Mouse (Mus musculus) heart, embryonic 14.5 days (tissue): Measurements from ENCODE around the gene Eno2. TPM values are rescaled to one million over a fixed set of nuclear protein-coding genes. Genes with fewer than 3 reads are reported as not detected.

ENCODE experiments used
- ATAC-seq: fragments of 200-750 bp; cut with Nextera tagmentation; 2 replicates; pipeline ENCODE4 v1.8.0; 2017; ENCODE audit warnings: low read depth, moderate TSS enrichment; ENCODE audit not compliant: insufficient number of reproducible peaks, insufficient read depth, low FRiP score
- H3K27ac ChIP-seq, 2 experiments: fragments of 200-500 bp in 1 of 2; fragments of 300-500 bp in 1 of 2; sonication (generic) in 1 of 2; replicated peaks in 1 of 2; 2 replicates each; pipeline ENCODE4 v1.5.1; 2012 to 2014; ENCODE audit warnings: low read depth in 2 of 2, low read length in 2 of 2, control low read depth in 1 of 2, mild to moderate bottlenecking in 1 of 2, mixed read lengths in 1 of 2; ENCODE audit not compliant: control insufficient read depth in 1 of 2, insufficient read depth in 1 of 2
- H3K27me3 ChIP-seq: fragments of 300-500 bp; sonication (generic); 2 replicates; pipeline ENCODE4 v1.6.1; 2014; ENCODE audit warnings: mild to moderate bottlenecking, low read length, control low read depth; ENCODE audit not compliant: control insufficient read depth, insufficient read depth
- H3K36me3 ChIP-seq: fragments of 300-500 bp; sonication (generic); 2 replicates; pipeline ENCODE4 v1.6.1; 2014; ENCODE audit warnings: mild to moderate bottlenecking, control low read depth, low read length, mixed read lengths; ENCODE audit not compliant: control insufficient read depth, insufficient read depth
- H3K4me1 ChIP-seq, 2 experiments: fragments of 200-500 bp in 1 of 2; fragments of 300-500 bp in 1 of 2; sonication (generic) in 1 of 2; 2 replicates each; pipeline ENCODE4 v1.6.1; 2012 to 2014; ENCODE audit warnings: low read length in 2 of 2, control low read depth in 1 of 2, mixed read lengths in 1 of 2; ENCODE audit not compliant: control insufficient read depth in 2 of 2, insufficient read depth in 2 of 2
- H3K4me2 ChIP-seq: fragments of 300-500 bp; sonication (generic); 2 replicates; pipeline ENCODE4 v1.6.1; 2014; ENCODE audit warnings: mild to moderate bottlenecking, low read length
- H3K4me3 ChIP-seq, 2 experiments: fragments of 200-500 bp in 1 of 2; fragments of 300-500 bp in 1 of 2; sonication (generic) in 1 of 2; 2 replicates each; pipeline ENCODE4 v1.5.1; 2012 to 2014; ENCODE audit warnings: low read length in 2 of 2, mild to moderate bottlenecking in 2 of 2, control low read depth in 1 of 2, low read depth in 1 of 2, moderate library complexity in 1 of 2; ENCODE audit not compliant: control insufficient read depth in 1 of 2, insufficient read depth in 1 of 2
- H3K9ac ChIP-seq: fragments of 300-500 bp; sonication (generic); 2 replicates; pipeline ENCODE4 v1.6.1; 2014; ENCODE audit warnings: mild to moderate bottlenecking, low read length
- H3K9me3 ChIP-seq: fragments of 300-500 bp; sonication (generic); 2 replicates; pipeline ENCODE4 v1.6.1; 2016; ENCODE audit warnings: low read length, control low read depth; ENCODE audit not compliant: control insufficient read depth
- WGBS: fragments of 180-500 bp; shearing (Covaris S2); extraction: QIAGEN DNeasy Blood & Tissue Kit; methylation state at CpG from one replicate; pipeline ENCODE4 v1.1.7; 2014; 5-methylcytosine and 5-hydroxymethylcytosine counted together
- polyA plus RNA-seq: library from polyadenylated mRNA; unstranded; fragments of >200 nt; fragmentation: Nextera tagmentation; extraction: Ambion mirVana; gene quantifications from 2 replicates; pipeline ENCODE4 v1.2.1, GENCODE M21; 2014

Gene Eno2
- polyA plus RNA-seq, 1 experiment from 2014 or later = 4.2 TPM

DNA sequence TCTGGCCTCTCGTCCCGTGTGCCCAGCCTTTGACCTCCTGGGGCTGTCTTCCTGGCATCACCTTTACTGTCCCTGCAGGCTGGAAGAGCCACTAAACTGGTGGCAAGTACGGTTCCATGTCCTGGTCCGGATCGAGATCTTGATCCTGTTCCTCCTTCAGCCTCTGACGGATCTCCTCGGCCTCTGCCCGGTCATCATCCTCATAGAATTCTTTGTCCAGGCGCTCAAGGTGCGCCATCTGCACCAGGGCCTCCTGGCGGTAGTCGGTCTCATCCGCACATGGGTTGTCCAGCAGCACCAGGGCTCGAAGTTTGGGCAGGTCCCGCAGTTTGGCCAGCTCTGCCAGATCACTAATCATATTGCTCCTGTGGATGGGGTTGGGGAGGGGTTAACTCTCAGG, 1.0 kb upstream of the Eno2 start:
- peaks cover 4% of the 10 kb centered on the region; the same call in 1 of the 2 replicates for H3K27me3 ChIP-seq
- H3K27ac ChIP-seq = no peak overlapping the region
- no peaks in the 10 kb centered on the region for H3K36me3 ChIP-seq
- H3K9ac ChIP-seq = no peak overlapping the region
- ATAC-seq = no peak
- 75% methylated on average over 15 of the region's 15 CpGs for WGBS
- H3K4me2 ChIP-seq = no peak overlapping the region
- no peak overlapping the region for H3K4me3 ChIP-seq
- no peaks in the 10 kb centered on the region for H3K9me3 ChIP-seq
- peaks cover 21 to 24% of the 10 kb centered on the region in 2 experiments for H3K4me1 ChIP-seq

DNA sequence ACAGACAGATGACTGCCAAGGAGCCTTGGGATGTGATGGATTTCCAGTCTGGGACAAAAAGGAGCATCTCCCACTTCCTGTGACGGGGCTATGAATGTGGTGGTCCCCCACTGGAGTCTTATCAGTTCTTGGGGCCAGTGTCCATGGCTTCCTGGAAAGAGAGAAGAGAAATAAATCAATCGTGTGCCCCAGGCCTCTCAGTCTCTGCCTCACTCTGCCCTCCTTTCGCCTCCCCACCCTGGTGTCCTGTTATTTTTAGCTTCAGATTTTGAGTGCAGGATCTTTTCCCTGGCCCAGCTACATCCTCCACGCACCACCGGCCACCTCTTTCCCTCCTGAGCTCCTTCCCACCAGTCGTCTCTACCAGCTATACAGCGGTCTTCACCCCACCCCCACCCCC, 540 bp upstream of the Eno2 start:
- WGBS = 19% methylated on average over 7 of the region's 7 CpGs
- peak overlapping the region in 1 of 2 experiments; percentile 9; a peak in 1 of 4 replicates for H3K27ac ChIP-seq
- H3K4me1 ChIP-seq = peaks cover 21 to 24% of the 10 kb centered on the region in 2 experiments
- no peaks in the 10 kb centered on the region for H3K9me3 ChIP-seq
- peak overlapping the region; percentile 71 for H3K9ac ChIP-seq
- H3K4me2 ChIP-seq = peak overlapping the region; percentile 91
- peak overlapping the region; percentile 55 to 58; a peak in 3 of 4 replicates for H3K4me3 ChIP-seq
- no peak for ATAC-seq
- peaks cover 4% of the 10 kb centered on the region; the same call in 1 of the 2 replicates for H3K27me3 ChIP-seq
- H3K36me3 ChIP-seq = no peaks in the 10 kb centered on the region

DNA sequence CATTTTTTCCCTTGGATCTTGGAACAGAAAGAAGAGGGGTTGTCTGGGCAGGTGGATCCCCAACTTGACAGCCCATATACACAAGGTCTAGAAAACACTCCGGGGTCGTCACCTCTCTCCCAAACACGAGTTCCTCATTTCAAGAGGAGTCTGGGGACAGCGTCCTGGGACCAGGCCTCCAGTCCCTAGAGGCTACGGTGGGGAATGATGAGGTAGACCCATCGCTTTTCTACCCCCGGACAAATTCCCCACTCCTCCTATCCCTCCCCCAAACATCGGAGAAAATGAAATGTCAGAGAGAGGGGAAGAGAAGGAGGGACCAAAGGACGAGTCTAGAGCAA, 799 bp downstream of the Eno2 start:
- Histone ChIP-seq H3K4me1 (peaks cover 21 to 24% of the 10 kb centered on the region in 2 experiments), H3K36me3 (no peaks in the 10 kb centered on the region), H3K27ac (no peak overlapping the region), H3K9me3 (no peaks in the 10 kb centered on the region), H3K4me2 (peak overlapping the region; percentile 91), H3K4me3 (peak overlapping the region; percentile 55 to 58), H3K27me3 (peaks cover 4% of the 10 kb centered on the region; the same call in 1 of the 2 replicates), H3K9ac (peak overlapping the region; percentile 71)
- 9% methylated on average over 9 of the region's 9 CpGs for WGBS
- ATAC-seq = no peak

DNA sequence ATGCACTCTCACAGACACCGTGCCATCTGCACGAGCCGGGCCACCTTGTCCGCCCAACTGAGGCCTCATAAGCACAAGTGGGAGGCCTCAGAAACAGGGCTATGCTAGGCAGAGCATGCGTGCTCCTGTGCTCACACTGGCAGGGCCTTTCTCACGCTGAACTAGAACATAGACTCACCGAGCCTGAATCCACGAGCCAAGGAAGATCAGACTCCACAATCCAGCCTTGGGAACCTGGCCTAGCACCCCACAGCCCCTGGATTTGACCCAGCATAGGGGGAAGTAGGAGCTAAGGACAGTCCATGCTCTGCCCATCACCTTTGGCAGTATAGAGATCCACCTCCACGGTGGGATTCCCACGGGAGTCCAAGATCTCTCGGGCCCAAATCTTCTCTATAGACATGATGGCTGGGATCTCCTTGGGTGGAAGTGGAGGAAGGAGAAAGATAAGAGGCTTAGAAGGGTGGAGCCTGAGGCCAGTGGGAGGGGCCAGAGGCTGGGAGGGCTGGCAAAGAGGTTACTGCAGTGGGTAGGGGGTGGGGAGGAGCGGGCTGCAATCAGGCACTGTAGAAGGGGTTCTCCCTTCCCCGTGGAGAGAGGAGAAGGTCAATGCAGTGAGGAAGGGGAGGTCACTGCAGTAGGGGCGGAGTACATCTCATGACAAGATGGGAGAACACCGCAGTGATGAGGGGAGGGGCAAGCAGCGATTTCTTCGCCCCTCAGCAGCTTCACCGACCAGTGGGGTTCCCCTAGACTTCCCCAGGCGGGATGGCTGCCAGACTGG, 1.4 kb downstream of the Eno2 start:
- peak; percentile 33; the same call in 1 of the 2 replicates for ATAC-seq
- Histone ChIP-seq H3K4me2 (peak overlapping the region; percentile 91), H3K4me3 (peak overlapping the region; percentile 55 to 58; a peak in 3 of 4 replicates), H3K36me3 (no peaks in the 10 kb centered on the region), H3K27me3 (peaks cover 4% of the 10 kb centered on the region; the same call in 1 of the 2 replicates), H3K27ac (0 out of 4 replicates have a peak overlapping the region, but pooled peaks of 1 of the 2 experiments have one; percentile 6), H3K4me1 (peaks cover 21 to 24% of the 10 kb centered on the region in 2 experiments), H3K9ac (0 out of 2 replicates have a peak overlapping the region, but pooled peaks have one; percentile 16), H3K9me3 (no peaks in the 10 kb centered on the region)
- WGBS = 27% methylated on average over 19 of the region's 19 CpGs

DNA sequence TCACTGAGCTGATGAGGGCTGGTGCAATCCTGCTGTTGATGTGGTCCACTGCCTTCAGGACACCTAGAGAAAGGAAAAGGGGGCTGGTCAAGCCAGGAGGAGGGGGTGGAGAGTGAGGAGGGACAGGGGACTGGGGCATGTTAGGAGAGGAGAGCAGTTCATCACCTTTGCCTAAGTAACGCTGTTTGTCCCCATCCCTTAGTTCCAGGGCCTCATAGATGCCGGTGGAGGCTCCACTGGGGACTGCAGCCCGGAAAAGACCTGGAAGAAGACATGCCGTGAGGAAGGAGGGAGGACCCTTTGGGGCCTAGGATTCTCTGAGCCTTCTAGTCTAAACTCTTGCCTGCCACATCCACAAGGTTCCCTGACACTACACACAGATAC, 1.9 kb downstream of the Eno2 start:
- no peak overlapping the region for H3K4me2 ChIP-seq
- 0 out of 2 replicates have a peak overlapping the region, but pooled peaks have one; percentile 16 for H3K9ac ChIP-seq
- H3K9me3 ChIP-seq = no peaks in the 10 kb centered on the region
- H3K4me1 ChIP-seq = peaks cover 21 to 24% of the 10 kb centered on the region in 2 experiments
- peaks cover 4% of the 10 kb centered on the region; the same call in 1 of the 2 replicates for H3K27me3 ChIP-seq
- no peaks in the 10 kb centered on the region for H3K36me3 ChIP-seq
- ATAC-seq = no peak
- 48% methylated on average over 4 of the region's 4 CpGs for whole genome bisulfite sequencing
- no peak overlapping the region for H3K4me3 ChIP-seq
- 0 out of 4 replicates have a peak overlapping the region, but pooled peaks of 1 of the 2 experiments have one; percentile 6 for H3K27ac ChIP-seq

DNA sequence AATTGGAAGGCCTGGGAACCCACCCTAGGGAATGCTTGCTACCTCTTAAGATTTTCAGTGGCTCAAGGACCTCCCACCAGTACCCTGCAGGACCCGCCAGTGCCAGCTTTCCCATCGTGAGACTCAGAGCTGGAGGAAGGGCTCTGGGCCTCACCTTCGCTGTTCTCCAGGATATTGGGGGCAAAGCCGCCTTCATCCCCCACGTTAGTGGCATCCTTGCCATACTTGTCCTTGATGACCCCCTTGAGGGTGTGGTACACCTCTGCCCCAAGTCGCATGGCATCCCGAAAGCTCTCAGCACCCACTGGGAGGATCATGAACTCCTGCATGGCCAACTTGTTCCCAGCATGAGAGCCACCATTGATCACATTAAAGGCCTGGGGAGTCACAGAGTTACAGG, 3.5 kb downstream of the Eno2 start:
- no peak overlapping the region for H3K4me3 ChIP-seq
- H3K4me2 ChIP-seq = no peak overlapping the region
- H3K4me1 ChIP-seq = peaks cover 21 to 24% of the 10 kb centered on the region in 2 experiments
- peaks cover 7% of the 10 kb centered on the region; the same call in 1 of the 2 replicates for H3K27me3 ChIP-seq
- WGBS = 80% methylated on average over 7 of the region's 7 CpGs
- no peak for ATAC-seq
- H3K36me3 ChIP-seq = no peaks in the 10 kb centered on the region
- H3K9me3 ChIP-seq = no peaks in the 10 kb centered on the region
- no peak overlapping the region for H3K9ac ChIP-seq
- no peak overlapping the region for H3K27ac ChIP-seq

DNA sequence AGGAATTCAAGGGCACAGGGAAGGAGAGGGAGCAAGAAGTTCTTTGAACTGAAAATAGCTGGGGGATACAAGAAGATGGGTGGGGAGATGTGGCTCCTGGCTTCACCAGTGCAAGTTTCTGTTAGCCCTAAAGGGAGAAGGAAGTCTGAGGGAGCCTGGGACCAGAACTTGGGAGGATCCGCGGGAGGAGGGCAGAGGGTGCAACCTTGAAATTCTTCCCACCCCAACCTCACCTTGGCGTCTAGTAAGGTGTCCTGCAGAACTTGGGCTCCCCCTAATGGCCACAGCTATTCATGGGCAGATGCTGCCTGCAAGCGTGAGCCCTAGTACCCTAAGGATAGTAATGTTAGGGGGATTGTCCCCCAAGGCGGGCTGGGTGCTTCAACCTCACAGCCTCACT, 10.2 kb downstream of the Eno2 start:
- H3K9ac ChIP-seq = peak overlapping the region; percentile 56
- peak overlapping the region; percentile 68 for H3K4me2 ChIP-seq
- no peak for ATAC-seq
- H3K27me3 ChIP-seq = 0 out of 2 replicates have a peak, but pooled peaks cover 3% of the 10 kb centered on the region
- H3K4me3 ChIP-seq = no peak overlapping the region
- peaks cover 25 to 34% of the 10 kb centered on the region in 2 experiments for H3K4me1 ChIP-seq
- no peaks in the 10 kb centered on the region for H3K36me3 ChIP-seq
- WGBS = 3% methylated on average over 5 of the region's 5 CpGs
- no peaks in the 10 kb centered on the region for H3K9me3 ChIP-seq
- peak overlapping the region in 1 of 2 experiments; percentile 97; a peak in 2 of 4 replicates for H3K27ac ChIP-seq
